Mouse (Mus musculus) heart, adult 11 months (tissue): ENCODE data around the gene Gm45844.
"Not testable (repeated sequence)": the region's sequence is repeated elsewhere in the genome, so short reads cannot be mapped to it uniquely, and the experiment has no call there.

Experiments
- DNase-seq: peaks from one replicate; pipeline ENCODE4 v3.0.0; 2022

Gm45844 gene

DNA sequence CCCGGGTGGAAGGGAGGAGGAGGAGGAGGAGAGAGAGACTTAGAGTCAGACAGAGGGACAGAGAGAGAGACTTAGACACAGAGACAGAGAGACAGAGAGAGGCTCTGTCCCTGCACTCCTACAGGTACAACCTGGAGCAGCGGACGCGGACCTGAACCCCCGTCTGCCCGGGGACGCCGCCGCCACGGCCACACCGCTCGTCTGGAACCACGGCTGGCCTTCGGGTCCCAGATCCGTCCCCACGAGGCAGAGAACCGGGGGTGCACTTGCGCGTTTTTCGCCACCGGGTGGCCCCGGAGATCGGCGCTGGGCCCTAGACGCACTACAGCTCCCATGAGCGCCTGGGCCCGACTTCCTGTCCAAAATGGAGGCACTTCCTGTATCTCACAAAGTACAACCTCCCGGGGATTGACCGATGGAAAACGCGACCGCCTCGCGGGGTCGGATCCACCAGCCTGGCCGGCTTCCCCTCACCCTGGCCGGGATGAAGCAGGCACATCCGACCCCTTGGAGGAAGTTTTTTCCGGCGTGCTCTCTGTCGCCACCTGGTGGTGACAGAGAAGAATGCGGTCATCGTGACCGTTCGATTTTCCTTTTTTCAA, at the start of gene Gm45844:
Gm45844 (minus strand) TSS at position 324 of the 602 bp plus-strand sequence.
- DNase-seq, result peak; percentile 99

DNA sequence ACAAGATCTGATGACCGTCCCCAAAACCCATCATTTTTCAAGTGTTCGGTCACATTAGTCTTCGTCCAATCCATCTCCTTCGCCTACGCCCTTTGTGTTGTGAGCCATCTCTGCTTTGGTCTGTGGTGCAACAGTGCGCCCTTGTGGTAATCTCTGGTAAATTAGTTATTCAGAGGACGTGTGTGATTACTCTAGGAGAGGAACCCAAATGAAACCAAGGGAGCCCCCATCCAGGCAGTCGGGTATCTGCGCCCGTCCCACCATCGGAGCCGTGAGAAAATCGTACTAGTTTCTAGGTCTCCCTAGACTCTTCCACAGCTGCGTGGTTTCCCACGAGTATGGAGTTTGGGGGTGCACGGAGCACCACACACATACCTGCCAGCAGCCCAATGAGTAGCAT, 17.5 kb upstream of the Gm45844 start:
- peak; percentile 92 for DNase-seq

DNA sequence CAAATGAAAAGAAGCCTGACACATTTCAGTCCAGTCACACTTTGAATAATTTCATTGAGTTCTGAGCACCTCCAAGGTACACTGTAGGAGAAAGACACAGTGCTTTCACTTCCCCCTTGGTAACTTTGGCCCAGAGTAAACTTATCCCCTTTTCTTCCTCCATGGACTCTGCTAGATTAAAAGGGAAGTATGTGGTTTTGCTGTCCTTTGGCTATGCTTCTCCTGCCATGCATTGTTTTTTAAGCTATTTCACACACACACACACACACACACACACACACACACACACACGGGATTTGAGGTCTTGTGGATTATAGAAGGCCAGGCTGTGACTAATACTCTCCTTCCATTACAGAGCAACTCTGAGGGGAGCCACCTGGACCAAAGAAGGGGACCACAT, 3.3 kb upstream of the Gm45844 start:
- DNase-seq, result peak; percentile 88

DNA sequence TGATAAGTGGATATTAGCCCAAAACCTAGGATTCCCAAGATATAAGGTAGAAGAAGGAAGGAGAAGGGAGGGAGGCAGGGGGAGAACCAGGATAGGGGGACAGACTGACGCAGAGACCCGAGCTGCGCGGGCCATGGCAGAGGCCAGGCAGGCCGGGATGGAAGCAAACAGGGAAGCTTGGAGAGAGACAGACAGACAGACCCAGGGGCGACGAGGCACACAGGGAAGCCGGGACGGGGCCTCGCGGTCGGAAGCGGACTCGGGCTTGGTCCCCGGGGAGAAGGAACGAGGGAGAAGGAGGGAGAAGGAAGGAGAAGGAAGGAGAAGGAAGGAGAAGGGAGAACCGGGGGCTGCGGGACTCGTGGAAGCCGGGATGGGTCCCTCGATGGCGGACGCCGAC, 533 bp downstream of the Gm45844 start:
- DNase-seq, result not testable (repeated sequence)

GRCm38 (mm10) chr7:7247228-7247627, 30.9 kb downstream of the Gm45844 start, which contains the start of gene Vmn2r29:
Gene Vmn2r29, minus strand, starts transcription at chr7:7247328.
- not testable (repeated sequence) for DNase-seq

DNA sequence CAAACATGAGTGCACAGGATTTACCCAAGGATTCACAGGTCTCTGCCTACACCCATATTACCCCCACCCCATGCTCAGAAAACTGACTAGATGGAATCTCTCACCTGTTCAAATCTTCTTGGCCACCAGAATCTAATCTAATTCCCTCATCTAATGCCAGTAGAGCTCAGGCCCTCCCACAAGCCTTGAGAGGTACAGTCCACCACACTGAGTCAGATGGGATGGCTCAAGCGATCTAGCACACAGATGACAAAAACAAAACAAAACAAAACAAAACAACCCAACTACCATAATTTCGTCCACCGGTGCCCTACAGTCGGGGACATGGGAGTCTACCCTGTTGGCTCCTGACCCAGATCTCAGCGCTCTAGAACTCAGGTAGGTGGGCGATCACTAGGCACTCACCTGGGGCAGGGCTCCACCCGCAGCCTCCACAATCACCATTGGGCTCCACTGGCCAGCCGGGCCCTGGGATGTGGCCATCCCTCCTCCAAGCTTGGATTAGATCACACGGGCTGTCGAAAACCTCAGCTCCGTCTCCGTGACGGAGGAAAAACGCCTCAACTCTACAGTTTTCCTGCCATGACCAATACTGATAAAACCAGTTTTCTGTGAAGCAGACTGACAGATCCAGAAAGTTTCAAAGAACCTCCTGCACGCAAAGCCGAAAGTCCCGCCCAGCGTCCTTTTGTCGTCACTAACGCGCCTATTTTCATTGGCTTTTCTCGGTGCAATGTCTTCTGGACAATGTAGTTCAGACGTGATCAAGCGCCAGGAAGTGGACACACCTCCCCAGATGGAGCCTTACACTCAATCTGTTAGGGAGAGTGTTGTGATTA, 68.6 kb downstream of the Gm45844 start, which contains the start of gene Zfp772:
Zfp772 (minus strand) TSS at position 686 of the 839 bp plus-strand sequence.
- peak; percentile 95 for DNase-seq

DNA sequence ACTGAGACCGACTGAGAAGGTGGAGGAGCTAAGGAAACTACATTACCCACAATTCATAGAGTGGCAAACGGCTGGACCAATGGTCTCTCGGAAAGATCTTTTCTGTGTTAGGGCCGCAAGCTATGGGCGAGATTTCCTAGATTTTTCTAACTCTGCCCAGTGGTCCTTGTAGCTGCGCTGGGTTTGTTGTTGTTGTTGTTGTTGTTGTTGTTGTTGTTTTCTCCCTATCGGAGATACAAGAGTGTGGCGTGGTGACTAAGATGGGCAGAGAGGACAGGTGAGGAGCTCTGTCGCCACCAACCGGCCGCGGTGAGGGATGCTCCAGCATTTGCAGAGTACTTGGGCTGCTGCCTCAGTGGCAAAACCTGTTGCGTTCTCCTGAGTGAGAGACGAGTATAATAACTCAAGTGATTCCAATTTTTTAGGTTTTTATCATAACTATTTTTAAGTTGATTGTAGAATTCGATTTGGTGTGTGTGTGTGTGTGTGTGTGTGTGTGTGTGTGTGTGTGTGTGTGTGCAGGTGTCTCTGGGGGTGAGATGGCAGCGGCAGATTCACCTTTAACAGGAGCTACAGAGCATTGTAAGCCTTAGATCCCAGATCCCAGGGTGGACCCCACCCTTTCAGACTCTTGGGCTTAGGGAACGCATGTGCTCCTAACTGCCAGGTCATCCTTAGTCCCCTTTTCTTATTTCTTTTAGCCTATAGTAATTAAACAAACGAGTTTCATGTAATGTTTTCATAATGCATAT, 89.7 kb downstream of the Gm45844 start:
- DNase-seq, result peak; percentile 95

DNA sequence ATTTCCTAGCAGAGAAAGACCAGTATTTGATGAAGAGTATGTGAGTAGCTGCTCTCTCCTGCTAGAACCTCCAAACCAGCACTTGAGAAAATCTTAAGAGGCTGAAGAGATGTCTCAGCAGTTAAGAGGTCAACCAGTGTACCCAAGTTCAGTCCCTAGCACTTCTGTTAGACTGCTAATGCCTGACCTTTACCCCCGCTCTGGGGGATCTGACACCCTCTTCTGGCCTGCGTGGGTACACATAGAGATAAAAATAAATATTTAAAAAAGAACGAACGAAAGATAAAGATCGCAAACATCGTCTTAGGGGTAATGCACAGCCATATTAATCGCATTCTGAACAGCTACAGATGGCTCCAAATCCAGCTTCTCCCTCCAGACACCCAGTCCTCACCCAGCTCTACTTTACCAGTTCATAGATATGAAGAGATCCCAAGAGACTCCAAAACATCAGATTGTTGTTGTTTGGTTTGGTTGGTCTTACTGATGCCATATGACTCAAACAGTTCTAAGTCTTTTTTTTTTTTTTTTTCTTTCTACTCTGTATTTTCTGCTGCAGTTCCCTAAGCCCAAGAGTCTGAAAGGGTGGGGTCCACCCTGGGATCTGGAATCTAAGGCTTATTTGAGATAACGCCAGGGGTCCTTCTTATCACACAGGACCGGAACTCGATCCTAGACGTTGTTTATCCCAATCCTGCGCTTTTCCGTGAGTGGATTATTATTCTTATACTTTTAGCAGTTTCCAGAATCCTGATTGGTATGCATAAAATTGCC, 90.5 kb downstream of the Gm45844 start:
- no peak for DNase-seq

GRCm38 (mm10) chr7:7185897-7186296, 92.2 kb downstream of the Gm45844 start:
- no peak for DNase-seq

DNA sequence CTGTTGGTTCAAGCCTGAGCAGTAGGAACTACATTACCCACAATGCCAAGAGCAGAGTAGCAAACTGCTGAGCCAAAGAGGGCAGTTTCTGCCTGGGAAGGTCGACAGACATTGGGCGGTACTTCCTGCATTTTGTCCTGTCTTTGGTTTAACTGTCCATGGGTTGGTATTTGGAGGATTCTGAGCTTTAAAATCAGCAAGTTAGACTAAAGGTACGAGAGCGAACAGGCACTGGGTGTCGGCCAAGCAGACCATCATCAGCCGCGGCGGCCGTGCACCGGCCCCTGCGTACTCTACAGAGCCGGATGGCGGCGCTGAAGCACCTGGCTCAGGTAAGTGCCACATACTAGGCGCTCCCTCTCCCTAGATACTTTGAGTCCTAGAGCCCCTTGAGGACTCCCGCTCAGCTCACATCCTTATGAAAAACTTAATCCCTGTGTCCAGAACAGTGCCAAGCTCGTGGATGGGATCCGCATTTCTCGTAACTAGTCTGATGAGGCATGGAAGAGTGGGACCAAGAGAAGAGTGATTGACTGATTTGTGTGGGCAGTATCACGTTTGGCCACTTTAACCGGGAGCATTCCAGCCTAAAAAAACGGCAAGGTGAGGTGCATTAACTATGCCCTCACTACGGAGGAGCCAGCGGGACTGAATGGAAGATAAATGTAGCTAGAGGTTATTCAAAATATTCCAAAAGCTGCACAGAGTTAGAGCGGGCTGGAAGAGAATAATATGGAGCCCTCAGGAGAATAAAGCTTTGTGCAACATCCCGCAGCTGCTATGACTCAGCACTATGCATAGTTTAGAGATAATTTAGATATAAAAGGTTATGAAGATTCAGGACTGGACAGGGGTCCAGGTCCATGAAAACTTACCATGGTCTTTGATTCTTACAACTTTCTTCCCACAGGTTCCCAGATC, 106.6 kb downstream of the Gm45844 start, which contains the start of gene Zfp418:
Zfp418 (plus strand) TSS at position 104 of the 921 bp plus-strand sequence.
- peak; percentile 97 for DNase-seq
